Mouse (Mus musculus): ENCODE results near the gene Mfsd8.
"Not testable (repeated sequence)": the region's sequence is repeated elsewhere in the genome, so short reads cannot be mapped to it uniquely, and the experiment has no call there.

The Mfsd8 gene

GRCm38 (mm10) chr3:40846473-40846956 lies at the start of gene Mfsd8:
Gene Mfsd8 (minus strand): TSS chr3:40846886.
- peak; percentile 97 for DNase-seq (ENCODE audit: extremely low spot score)

GRCm38 (mm10) chr3:40894336-40894735 lies 47.6 kb upstream of the Mfsd8 start:
- DNase-seq (ENCODE audit: extremely low spot score): peak; percentile 39

- DNase-seq (ENCODE audit: extremely low spot score): peak; percentile 98
Observed at GRCm38 (mm10) chr3:40893816-40894258, 47.2 kb upstream of the Mfsd8 start.

DNA sequence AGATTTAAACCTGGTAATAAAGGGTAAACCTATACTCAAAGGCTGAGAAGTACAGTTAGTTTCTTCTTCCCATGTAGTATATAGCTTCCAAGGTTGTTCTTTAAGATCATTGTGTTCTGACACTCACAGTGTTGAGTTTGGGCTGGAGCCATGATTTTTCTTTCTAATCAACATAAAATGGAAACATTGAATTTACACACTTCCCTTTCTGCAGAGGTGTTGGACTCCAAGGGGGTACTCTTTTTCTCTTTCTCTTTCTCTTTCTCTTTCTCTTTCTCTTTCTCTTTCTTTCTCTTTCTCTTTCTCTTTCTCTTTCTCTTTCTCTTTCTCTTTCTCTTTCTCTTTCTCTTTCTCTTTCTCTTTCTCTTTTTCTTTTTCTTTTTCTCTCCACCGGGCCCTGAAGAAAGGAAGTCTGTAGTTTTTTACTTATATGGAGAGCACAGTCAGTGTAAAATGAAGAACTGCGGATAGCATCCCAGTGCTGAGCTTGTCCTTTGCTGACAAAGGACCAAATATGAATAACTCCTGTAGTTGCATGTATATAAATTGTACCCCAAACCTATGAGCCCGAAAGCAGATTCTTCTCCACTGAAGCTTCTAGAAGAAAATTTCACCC lies 6.5 kb upstream of the Mfsd8 start:
- not testable (repeated sequence) for DNase-seq (ENCODE audit: extremely low spot score)

GRCm38 (mm10) chr3:40847936-40848335 lies 1.2 kb upstream of the Mfsd8 start:
- DNase-seq (ENCODE audit: extremely low spot score): not testable (repeated sequence)

DNA sequence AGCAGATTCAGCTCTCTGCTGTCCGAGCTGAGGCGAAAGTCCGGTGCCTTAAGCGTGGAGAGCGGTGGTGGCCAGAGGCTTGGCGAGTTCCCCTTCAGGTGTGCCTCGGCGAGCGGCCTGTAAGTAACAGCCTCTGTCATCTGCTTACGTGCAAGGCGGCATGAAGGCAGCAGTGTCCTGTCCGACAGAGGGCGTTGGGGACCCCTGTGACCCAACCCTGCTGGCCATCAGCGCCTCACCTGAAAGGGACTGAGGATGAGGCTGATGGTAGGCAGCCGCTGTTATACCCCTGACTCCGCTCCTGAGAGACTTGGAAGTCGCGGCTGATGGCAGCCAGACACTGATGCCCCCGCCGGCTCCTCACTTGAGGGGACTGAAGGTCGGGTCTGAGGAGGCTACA lies 332 bp upstream of the Mfsd8 start:
- peak; percentile 64 for DNase-seq (ENCODE audit: extremely low spot score)

DNA sequence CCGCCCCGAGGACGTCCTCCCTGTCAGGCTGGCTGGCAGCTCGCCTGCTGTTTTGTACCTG lies 101 bp upstream of the Mfsd8 start, which contains the start of gene Abhd18:
Gene Abhd18 (plus strand): TSS at position 14 of the 61 bp plus-strand sequence.
- DNase-seq (ENCODE audit: extremely low spot score): not testable (repeated sequence)

DNA sequence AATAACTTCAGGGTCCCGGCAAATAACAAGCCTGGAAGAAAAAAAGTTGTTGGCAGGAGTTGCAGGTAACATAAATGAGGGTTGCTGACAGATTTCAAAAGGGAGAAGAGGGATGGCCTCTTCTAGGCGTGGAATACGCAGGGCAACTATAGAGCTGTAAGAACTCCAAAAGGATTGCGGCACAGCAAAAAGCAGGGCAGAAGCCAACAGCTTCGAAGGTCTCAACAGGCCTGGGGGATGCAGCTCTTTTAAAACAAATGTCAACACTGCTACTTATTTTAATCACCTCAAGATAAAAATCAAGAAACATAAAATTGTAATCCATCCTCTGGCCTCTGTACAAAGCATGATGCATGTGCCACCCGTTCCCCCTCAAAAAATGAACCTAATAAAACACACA lies 1.2 kb downstream of the Mfsd8 start:
- not testable (repeated sequence) for DNase-seq (ENCODE audit: extremely low spot score)

- DNase-seq (ENCODE audit: extremely low spot score): no peak
Observed at GRCm38 (mm10) chr3:40813275-40813674, 33.4 kb downstream of the Mfsd8 start.

DNA sequence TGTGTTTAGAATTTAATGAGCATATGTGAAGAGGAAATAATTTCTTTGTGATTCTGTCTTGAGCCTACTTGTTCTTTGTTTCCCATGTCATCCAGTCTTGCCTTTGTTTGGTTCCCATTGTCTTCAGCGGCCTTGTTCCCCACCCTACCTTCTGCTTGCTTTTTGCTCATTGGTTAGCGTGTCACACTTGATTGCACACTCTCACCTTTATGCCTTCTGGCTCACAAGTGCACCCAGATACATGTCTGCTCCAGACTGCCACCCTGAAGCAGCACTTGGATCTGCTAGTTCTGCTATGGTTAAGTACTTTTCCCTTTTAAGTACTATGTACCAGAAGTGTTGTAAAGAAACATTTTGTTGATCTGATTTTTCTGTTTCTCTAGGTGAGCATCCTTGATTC lies 36.8 kb downstream of the Mfsd8 start:
- no peak for DNase-seq (ENCODE audit: extremely low spot score)

DNA sequence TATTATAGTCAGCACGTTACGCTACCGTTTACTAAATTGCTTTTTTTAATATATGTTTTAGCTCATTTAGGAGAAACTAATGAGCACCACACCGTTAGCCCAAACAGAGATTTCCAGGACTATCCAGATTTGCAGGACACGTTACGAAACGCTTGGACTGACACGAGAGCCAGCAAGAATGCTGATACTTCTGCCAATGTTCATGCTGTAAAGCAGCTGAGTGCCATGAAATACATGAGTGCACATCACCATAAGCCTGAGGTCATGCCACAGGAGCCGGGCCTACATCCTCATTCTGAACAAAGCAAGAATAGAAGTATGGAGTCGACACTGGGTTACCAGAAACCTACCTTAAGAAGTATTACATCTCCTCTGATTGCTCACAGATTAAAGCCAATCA lies 38.0 kb downstream of the Mfsd8 start:
- DNase-seq (ENCODE audit: extremely low spot score): no peak

DNA sequence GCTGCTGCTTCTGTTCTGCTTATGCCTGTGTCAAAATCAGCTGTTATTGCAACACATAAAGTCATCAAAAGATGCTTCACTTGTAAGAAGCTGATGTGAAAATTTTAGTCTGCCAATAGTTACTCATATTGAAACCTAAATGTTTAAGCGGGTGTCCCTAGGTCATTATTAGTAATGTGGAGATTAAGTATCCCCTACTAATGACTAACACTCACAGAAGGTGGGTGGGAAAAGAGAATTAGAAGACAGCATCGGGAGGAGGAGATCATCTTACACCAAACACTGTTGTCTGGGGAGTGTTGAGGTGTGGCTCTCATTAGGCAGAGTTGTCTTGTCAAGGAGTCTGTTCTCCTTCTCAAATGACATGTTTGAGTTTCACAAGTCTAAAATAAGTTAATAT lies 39.8 kb downstream of the Mfsd8 start:
- no peak for DNase-seq (ENCODE audit: extremely low spot score)

- DNase-seq (ENCODE audit: extremely low spot score): no peak
Observed at GRCm38 (mm10) chr3:40800373-40800823, 46.3 kb downstream of the Mfsd8 start.

DNA sequence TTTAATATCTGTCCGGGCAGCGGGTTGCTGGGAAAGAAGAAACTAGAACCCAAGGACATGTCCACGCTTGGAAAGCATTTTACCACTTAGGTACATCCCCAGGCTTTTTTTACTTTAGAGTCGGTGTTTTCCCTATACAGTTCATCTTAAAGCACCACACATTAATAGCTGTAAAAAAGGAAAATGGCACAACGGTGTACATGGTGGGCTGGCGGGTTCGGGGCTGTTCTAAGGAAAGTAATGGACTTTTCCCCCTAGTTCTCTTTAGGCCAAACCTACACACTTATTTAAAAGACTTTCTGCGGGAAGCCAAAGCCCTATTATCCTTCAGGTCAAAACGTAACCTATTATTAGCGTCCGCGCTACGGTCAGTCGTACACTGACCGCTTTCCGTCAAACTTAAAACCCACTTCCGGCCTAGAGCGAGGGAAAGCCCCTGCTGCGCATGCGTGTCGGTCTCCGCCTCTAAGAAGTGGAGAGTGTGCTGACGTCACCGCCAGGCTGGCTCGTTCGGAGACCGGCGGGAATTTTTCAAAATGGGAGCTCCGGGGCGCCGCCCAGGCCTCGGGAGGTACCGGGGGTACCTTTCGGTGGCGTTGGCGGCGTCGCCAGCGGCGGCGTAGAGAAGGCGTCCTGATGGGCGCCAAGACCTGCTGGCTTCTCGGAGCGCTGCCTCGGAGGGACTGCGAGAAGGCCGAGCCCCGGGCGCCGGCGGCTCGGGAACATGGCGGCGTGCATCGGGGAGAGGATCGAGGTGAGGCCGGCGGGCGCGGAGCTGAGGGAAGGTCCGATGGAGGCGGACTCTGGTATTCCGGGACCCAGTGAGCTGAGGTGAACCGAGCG lies 46.9 kb downstream of the Mfsd8 start, which contains the start of gene Plk4:
Gene Plk4 (plus strand): TSS at position 490 of the 843 bp plus-strand sequence.
- peak; percentile 92 for DNase-seq (ENCODE audit: extremely low spot score)

- peak; percentile 40 for DNase-seq (ENCODE audit: extremely low spot score)
Observed at GRCm38 (mm10) chr3:40798500-40798899, 48.2 kb downstream of the Mfsd8 start.

DNA sequence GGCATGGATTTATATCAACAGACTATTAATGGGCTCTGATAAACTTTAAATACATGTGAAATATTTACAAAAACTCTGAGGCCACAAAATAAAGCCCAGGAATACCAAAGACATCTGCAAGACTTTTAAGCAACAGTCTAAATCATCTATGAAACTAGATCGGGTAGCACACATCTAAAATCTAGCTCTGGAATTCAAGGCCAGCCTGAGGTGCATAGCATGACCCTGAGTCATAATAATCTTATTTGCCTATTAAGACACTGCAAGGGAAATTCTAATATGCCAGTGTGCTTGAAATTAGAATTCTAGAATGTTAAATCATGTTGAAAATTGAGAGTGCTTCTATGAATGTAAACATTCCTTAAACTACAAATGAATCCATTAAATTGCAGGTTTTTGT lies 48.6 kb downstream of the Mfsd8 start:
- no peak for DNase-seq (ENCODE audit: extremely low spot score)

- DNase-seq (ENCODE audit: extremely low spot score): no peak
Observed at GRCm38 (mm10) chr3:40793783-40794182, 52.9 kb downstream of the Mfsd8 start.
